ENCODE assay signal across 11 mouse cellular contexts in genomic region chr12:69977376-69977998, GRCm38 (mm10). TPM values are rescaled to one million over a fixed set of nuclear protein-coding genes. Genes with fewer than 3 reads are reported as not detected.
DNase-seq lines count a peak whose midpoint lies in the region; ATAC-seq and TF ChIP-seq lines count a peak whose summit lies in the region.
"Had no signal": no experiment of that assay in that cellular context is flagged by ENCODE, and none has a peak within 500 bp of the region (broad histone marks: within the 10 kb centered on the region; RNA-seq: fewer than 3 reads in every experiment).

No protein-coding gene starts in this region.

- TF ChIP-seq CTCF in lung, embryonic 14.5 days (IDR thresholded peaks at IDR 0.05; ENCODE audit: low read depth), result no peak

- H3K9me3 ChIP-seq in lung, embryonic 14.5 days (ENCODE audit: low read depth, low read length), result no peaks in the 10 kb centered on the region
- no peaks in the 10 kb centered on the region for H3K9me3 ChIP-seq in midbrain, embryonic 14.5 days (ENCODE audit: control insufficient read depth, low read length)
- H3K9me3 ChIP-seq: stomach, embryonic 15.5 days had no signal

- 70% methylated on average over 9 of the region's 9 CpGs for WGBS in lung, embryonic 14.5 days
- 49% methylated on average over 9 of the region's 9 CpGs for WGBS in macrophage (ENCODE audit: missing documents)
- 80% methylated on average over 9 of the region's 9 CpGs for WGBS in midbrain, embryonic 14.5 days

- H3K9ac ChIP-seq in lung, embryonic 14.5 days, result no peak overlapping the region
- H3K9ac ChIP-seq in midbrain, embryonic 14.5 days (replicated peaks; ENCODE audit: low read length), result no peak overlapping the region
- H3K9ac ChIP-seq: hindbrain, embryonic 14.5 days; stomach, embryonic 15.5 days had no signal

- H3K4me3 ChIP-seq in lung, embryonic 14.5 days (ENCODE audit: low read depth, low read length), result no peak overlapping the region
- no peak overlapping the region for H3K4me3 ChIP-seq in macrophage (ENCODE audit: inconsistent target)
- H3K4me3 ChIP-seq in midbrain, embryonic 14.5 days (replicated peaks; ENCODE audit: low read depth, low read length), result no peak overlapping the region
- H3K4me3 ChIP-seq: layer of hippocampus, adult 2 months; stomach, embryonic 15.5 days had no signal

- no peak for ATAC-seq in lung, embryonic 14.5 days (ENCODE audit: insufficient read depth)
- no peak for ATAC-seq in midbrain, embryonic 14.5 days (ENCODE audit: low FRiP score, low TSS enrichment)

- no peak overlapping the region for H3K4me2 ChIP-seq in lung, embryonic 14.5 days
- no peak overlapping the region for H3K4me2 ChIP-seq in midbrain, embryonic 14.5 days (ENCODE audit: low read length)
- H3K4me2 ChIP-seq: hindbrain, embryonic 14.5 days; stomach, embryonic 15.5 days had no signal

- peaks cover 100% of the 10 kb centered on the region for H3K79me2 ChIP-seq in macrophage (ENCODE audit: inconsistent target)

- peak; percentile 15 for DNase-seq in adrenal gland, adult 2 months
- no peak for DNase-seq in adrenal gland, adult 18-20 months (ENCODE audit: low spot score in 2 of 2)
- peak; percentile 11 for DNase-seq in lung, embryonic 14.5 days
- DNase-seq in lung, adult 18-20 months, result no peak
- DNase-seq in induced T-regulatory cell, adult 2 months (ENCODE audit: low read depth), result peak; percentile 12
- DNase-seq in midbrain, embryonic 14.5 days, result no peak
- no peak for DNase-seq in cerebellum, adult 9-11 months

- H3K36me3 ChIP-seq in lung, embryonic 14.5 days (ENCODE audit: insufficient read depth), result peaks cover 53% of the 10 kb centered on the region
- H3K36me3 ChIP-seq in macrophage (ENCODE audit: inconsistent target), result peaks cover 28% of the 10 kb centered on the region; the same call in 1 of the 2 replicates
- peaks cover 21% of the 10 kb centered on the region for H3K36me3 ChIP-seq in midbrain, embryonic 14.5 days (ENCODE audit: control insufficient read depth, insufficient read depth, low read length)

- no peaks in the 10 kb centered on the region for H3K27me3 ChIP-seq in lung, embryonic 14.5 days (ENCODE audit: insufficient read depth, low read length)
- no peaks in the 10 kb centered on the region for H3K27me3 ChIP-seq in midbrain, embryonic 14.5 days (ENCODE audit: control insufficient read depth, insufficient read depth, low read length)
- H3K27me3 ChIP-seq: stomach, embryonic 15.5 days had no signal

- no peaks in the 10 kb centered on the region for H3K4me1 ChIP-seq in lung, embryonic 14.5 days (ENCODE audit: insufficient read depth)
- H3K4me1 ChIP-seq in midbrain, embryonic 14.5 days (ENCODE audit: control insufficient read depth, insufficient read depth, low read length), result no peaks in the 10 kb centered on the region

- no peak overlapping the region for H3K27ac ChIP-seq in lung, embryonic 14.5 days (ENCODE audit: low read depth)
- 0 out of 2 replicates have a peak overlapping the region, but pooled peaks have one; percentile 1 for H3K27ac ChIP-seq in macrophage
- H3K27ac ChIP-seq in midbrain, embryonic 14.5 days (replicated peaks; ENCODE audit: low read depth, low read length), result no peak overlapping the region
- H3K27ac ChIP-seq: hindbrain, embryonic 14.5 days; layer of hippocampus, adult 2 months; stomach, embryonic 15.5 days had no signal

RNA-seq across cellular contexts. Expression of gene Sav1, which starts 9.3 kb away (rescaled TPM):
- total RNA-seq in adrenal gland, adult 2 months (2021), result 10 to 100 TPM; 51.8 to 56.7 TPM
- 4.2 and 5.3 TPM in 2 replicates for polyA plus RNA-seq in adrenal gland, adult 2 months (2012; rRNA removed)
- 10 to 100 TPM; 51.0 to 54.0 TPM for total RNA-seq in adrenal gland, adult 18-20 months (2021)
- 11.8 and 12.8 TPM in 2 replicates for polyA plus RNA-seq in lung, embryonic 14.5 days (2014; fragmentation: Nextera tagmentation; extraction: Ambion mirVana)
- total RNA-seq in macrophage (2018; cell fraction: chromatin; rRNA removed), result 100 to 1,000 TPM; 153 to 862 (median 271) TPM
- total RNA-seq in macrophage (2018; cell fraction: cytosol; rRNA removed), result 100 to 1,000 TPM in 1 of 26 experiments, 10 to 100 TPM in 25; 43.1 to 120 (median 56.9) TPM
- total RNA-seq in macrophage (2018; cell fraction: nucleus; rRNA removed), result 100 to 1,000 TPM; 136 to 827 (median 229) TPM
- 38.7 to 58.7 TPM (median 45.1 TPM) in 3 replicates for polyA plus RNA-seq in macrophage (2018)
- 3.3 and 3.6 TPM in 2 replicates for polyA plus RNA-seq in midbrain, embryonic 14.5 days (2014; fragmentation: Nextera tagmentation; extraction: Ambion mirVana)

Comparison
In these comparisons a context has a peak if more than half of its experiments do, and no peak if none do; other contexts are left out.
1. DNase-seq: peak in adrenal gland, adult 2 months (single experiment), lung, embryonic 14.5 days (single experiment) and induced T-regulatory cell, adult 2 months (single experiment); none in adrenal gland, adult 18-20 months (0 of 2), lung, adult 18-20 months (0 of 2), midbrain, embryonic 14.5 days (single experiment) and cerebellum, adult 9-11 months (single experiment).